Mouse (Mus musculus) yolk sac, embryonic 10.5 days (tissue): ENCODE data around the gene Gm20388.

ENCODE experiments used
- DNase-seq: peaks from one replicate; pipeline ENCODE4 v3.0.0-alpha.2; 2017; ENCODE audit warnings: low spot score

The Gm20388 gene

GRCm38 (mm10) chr8:122670718-122671117 is 2760.1 kb downstream of the Gm20388 start:
- DNase-seq = no peak

GRCm38 (mm10) chr8:122671894-122672293 is 2761.3 kb downstream of the Gm20388 start:
- DNase-seq = no peak

GRCm38 (mm10) chr8:122673989-122674388 is 2763.3 kb downstream of the Gm20388 start:
- DNase-seq = no peak

- no peak for DNase-seq
Measured at GRCm38 (mm10) chr8:122674999-122675398, 2764.4 kb downstream of the Gm20388 start.

- no peak for DNase-seq
Measured at GRCm38 (mm10) chr8:122675596-122676420, 2765.2 kb downstream of the Gm20388 start.

- DNase-seq = no peak
Measured at GRCm38 (mm10) chr8:122676621-122677480, 2766.2 kb downstream of the Gm20388 start.

- DNase-seq = no peak
Measured at GRCm38 (mm10) chr8:122677481-122678021, 2766.9 kb downstream of the Gm20388 start.

- peak; percentile 66 for DNase-seq
Measured at GRCm38 (mm10) chr8:122678061-122678895, 2767.6 kb downstream of the Gm20388 start.

GRCm38 (mm10) chr8:122678896-122679210 is 2768.2 kb downstream of the Gm20388 start:
- DNase-seq = no peak

GRCm38 (mm10) chr8:122679325-122679920 is 2768.8 kb downstream of the Gm20388 start:
- no peak for DNase-seq

- DNase-seq = no peak
Measured at GRCm38 (mm10) chr8:122680171-122680570, 2769.5 kb downstream of the Gm20388 start.

- no peak for DNase-seq
Measured at GRCm38 (mm10) chr8:122682820-122683219, 2772.2 kb downstream of the Gm20388 start.

GRCm38 (mm10) chr8:122685097-122685861 is 2774.6 kb downstream of the Gm20388 start:
- DNase-seq = no peak

- DNase-seq = no peak
Measured at GRCm38 (mm10) chr8:122686879-122687278, 2776.2 kb downstream of the Gm20388 start.

GRCm38 (mm10) chr8:122689315-122689714 is 2778.7 kb downstream of the Gm20388 start:
- no peak for DNase-seq

GRCm38 (mm10) chr8:122691018-122691417 is 2780.4 kb downstream of the Gm20388 start:
- DNase-seq = no peak

- no peak for DNase-seq
Measured at GRCm38 (mm10) chr8:122692152-122692551, 2781.5 kb downstream of the Gm20388 start.

- DNase-seq = peak; percentile 23
Measured at GRCm38 (mm10) chr8:122695438-122696042, 2784.9 kb downstream of the Gm20388 start.

GRCm38 (mm10) chr8:122697181-122697581 is 2786.5 kb downstream of the Gm20388 start:
- DNase-seq = no peak

- no peak for DNase-seq
Measured at GRCm38 (mm10) chr8:122697586-122697985, 2786.9 kb downstream of the Gm20388 start.
